Mouse (Mus musculus): Measurements from ENCODE around the gene Kif23. TPM values are rescaled to one million over a fixed set of nuclear protein-coding genes. Genes with fewer than 3 reads are reported as not detected.

Kif23 gene
- total RNA-seq, 2 experiments from 2014 or later = 56.0 to 75.0 TPM

GRCm38 (mm10) chr9:61902445-61902844, 44.1 kb downstream of the Kif23 start:
- no peak for DNase-seq

GRCm38 (mm10) chr9:61901574-61901973, 45.0 kb downstream of the Kif23 start:
- no peak for DNase-seq

GRCm38 (mm10) chr9:61899804-61900203, 46.8 kb downstream of the Kif23 start:
- DNase-seq = peak; percentile 87

- peak; percentile 91 for DNase-seq
Observed at GRCm38 (mm10) chr9:61898401-61898800, 48.2 kb downstream of the Kif23 start.

GRCm38 (mm10) chr9:61895014-61895413, 51.6 kb downstream of the Kif23 start:
- DNase-seq = no peak

GRCm38 (mm10) chr9:61889855-61890254, 56.7 kb downstream of the Kif23 start:
- peak; percentile 59 for DNase-seq

GRCm38 (mm10) chr9:61887661-61888379, 58.8 kb downstream of the Kif23 start:
- peak; percentile 20 for DNase-seq

GRCm38 (mm10) chr9:61885964-61886363, 60.6 kb downstream of the Kif23 start:
- DNase-seq = no peak

- DNase-seq = no peak
Observed at GRCm38 (mm10) chr9:61884936-61885335, 61.6 kb downstream of the Kif23 start.

- no peak for DNase-seq
Observed at GRCm38 (mm10) chr9:61884375-61884774, 62.2 kb downstream of the Kif23 start.

GRCm38 (mm10) chr9:61882179-61882578, 64.4 kb downstream of the Kif23 start:
- no peak for DNase-seq

GRCm38 (mm10) chr9:61878889-61879288, 67.7 kb downstream of the Kif23 start:
- peak; percentile 81 for DNase-seq

- peak; percentile 53 for DNase-seq
Observed at GRCm38 (mm10) chr9:61877373-61878112, 69.0 kb downstream of the Kif23 start.

GRCm38 (mm10) chr9:61873325-61873724, 73.2 kb downstream of the Kif23 start:
- no peak for DNase-seq

GRCm38 (mm10) chr9:61872246-61872941, 74.2 kb downstream of the Kif23 start:
- DNase-seq = no peak

GRCm38 (mm10) chr9:61871839-61872238, 74.7 kb downstream of the Kif23 start:
- DNase-seq = no peak

- no peak for DNase-seq
Observed at GRCm38 (mm10) chr9:61867659-61868058, 78.9 kb downstream of the Kif23 start.

Other genes starting within 250 kb of the Kif23 start
- gene Rplp1, start 32.2 kb downstream of the Kif23 start, total RNA-seq (2021) = 1,000 to 10,000 TPM; 1,924 to 1,989 TPM
- not detected for gene Paqr5, start 80.1 kb upstream of the Kif23 start, total RNA-seq (2021)
- 10 to 100 TPM; 11.3 to 14.4 TPM for gene Glce, start 175.9 kb upstream of the Kif23 start, total RNA-seq (2021)

All from heart, postnatal 4 days (tissue).